Mouse (Mus musculus) limb, embryonic 14.5 days (tissue): ENCODE data around the gene Noxo1. TPM values are rescaled to one million over a fixed set of nuclear protein-coding genes. Genes with fewer than 3 reads are reported as not detected.

Experiments used
- ATAC-seq: fragments of 200-750 bp; cut with Nextera tagmentation; 2 replicates; pipeline ENCODE4 v1.8.0; 2017; ENCODE audit warnings: low read depth, moderate number of reproducible peaks, moderate TSS enrichment; ENCODE audit not compliant: low FRiP score
- DNase-seq: peaks from one replicate; pipeline ENCODE4 v3.0.0-alpha.2; 2015; ENCODE audit warnings: low spot score
- H3K27ac ChIP-seq: fragments of 300-500 bp; sonication (generic); replicated peaks from 2 replicates; pipeline ENCODE4 v1.5.1; 2014; ENCODE audit warnings: low read depth, mild to moderate bottlenecking, low read length, moderate library complexity, mixed read lengths
- H3K27me3 ChIP-seq: fragments of 300-500 bp; sonication (generic); 2 replicates; pipeline ENCODE4 v1.6.1; 2014; ENCODE audit warnings: low read length, mixed read lengths; ENCODE audit not compliant: control insufficient read depth, insufficient read depth
- H3K36me3 ChIP-seq: fragments of 300-500 bp; sonication (generic); 2 replicates; pipeline ENCODE4 v1.6.1; 2014; ENCODE audit warnings: mild to moderate bottlenecking, low read length, moderate library complexity, mixed read lengths; ENCODE audit not compliant: control insufficient read depth, insufficient read depth
- H3K4me1 ChIP-seq: fragments of 300-500 bp; sonication (generic); 2 replicates; pipeline ENCODE4 v1.6.1; 2014; ENCODE audit warnings: antibody characterized with exemption, low read length, mixed read lengths; ENCODE audit not compliant: control insufficient read depth, insufficient read depth
- H3K4me2 ChIP-seq: fragments of 300-500 bp; sonication (generic); replicated peaks from 2 replicates; pipeline ENCODE4 v1.6.1; 2014; ENCODE audit warnings: low read depth, mild to moderate bottlenecking, low read length, moderate library complexity; ENCODE audit not compliant: severe bottlenecking
- H3K4me3 ChIP-seq: fragments of 300-500 bp; sonication (generic); replicated peaks from 2 replicates; pipeline ENCODE4 v1.5.1; 2014; ENCODE audit warnings: low read length
- H3K9ac ChIP-seq: fragments of 300-500 bp; sonication (generic); 2 replicates; pipeline ENCODE4 v1.6.1; 2014; ENCODE audit warnings: mild to moderate bottlenecking, low read depth, low read length, moderate library complexity; ENCODE audit not compliant: severe bottlenecking
- H3K9me3 ChIP-seq: fragments of 300-500 bp; sonication (generic); 2 replicates; pipeline ENCODE4 v1.6.1; 2016; ENCODE audit warnings: low read length; ENCODE audit not compliant: control insufficient read depth
- POLR2A ChIP-seq: fragments of 200-500 bp; IDR thresholded peaks from 2 replicates; pipeline ENCODE4 v1.8.0; 2012; ENCODE audit warnings: inconsistent platforms, mild to moderate bottlenecking, moderate library complexity, borderline replicate concordance; ENCODE audit not compliant: insufficient read depth, insufficient read length; ENCODE audit errors: extremely low read depth
- WGBS: fragments of 180-500 bp; shearing (Covaris S2); extraction: QIAGEN DNeasy Blood & Tissue Kit; methylation state at CpG from one replicate; pipeline ENCODE4 v1.1.7; 2014; 5-methylcytosine and 5-hydroxymethylcytosine counted together
- polyA plus RNA-seq, 2 experiments: library from polyadenylated mRNA; depleted of rRNA in 1 of 2; stranded (reverse) in 1 of 2; unstranded in 1 of 2; fragments of >200 nt; fragmentation: Nextera tagmentation in 1 of 2; extraction: Ambion mirVana in 1 of 2; gene quantifications; 2 replicates each; pipeline versions ENCODE4 v1.2.1 to v1.2.3; 2012 to 2014

Gene Noxo1
- polyA plus RNA-seq, 2 experiments, result 3.8 to 9.2 TPM

GRCm38 (mm10) chr17:24676877-24677276 lies 19.2 kb upstream of the Noxo1 start:
- ATAC-seq, result no peak
- no peaks in the 10 kb centered on the region for H3K27me3 ChIP-seq
- H3K36me3 ChIP-seq, result peaks cover 53% of the 10 kb centered on the region
- no peak for TF ChIP-seq POLR2A
- H3K4me1 ChIP-seq, result peaks cover 5% of the 10 kb centered on the region
- DNase-seq, result no peak
- no peak overlapping the region for H3K4me2 ChIP-seq
- no peak overlapping the region for H3K9ac ChIP-seq
- no peaks in the 10 kb centered on the region for H3K9me3 ChIP-seq
- H3K27ac ChIP-seq, result no peak overlapping the region
- WGBS, result 93% methylated on average over 5 of the region's 5 CpGs
- no peak overlapping the region for H3K4me3 ChIP-seq

- no peaks in the 10 kb centered on the region for H3K27me3 ChIP-seq
- no peak overlapping the region for H3K4me3 ChIP-seq
- H3K36me3 ChIP-seq, result peaks cover 59% of the 10 kb centered on the region
- ATAC-seq, result no peak
- H3K4me2 ChIP-seq, result no peak overlapping the region
- H3K27ac ChIP-seq, result no peak overlapping the region
- no peaks in the 10 kb centered on the region for H3K9me3 ChIP-seq
- no peak for TF ChIP-seq POLR2A
- no peaks in the 10 kb centered on the region for H3K4me1 ChIP-seq
- WGBS, result 88% methylated on average over 24 of the region's 24 CpGs
- no peak for DNase-seq
- no peak overlapping the region for H3K9ac ChIP-seq
Observed at GRCm38 (mm10) chr17:24677500-24678080, 18.4 kb upstream of the Noxo1 start.

- Histone ChIP-seq H3K27me3 (peaks cover 38% of the 10 kb centered on the region), H3K36me3 (peaks cover 8% of the 10 kb centered on the region), H3K9me3 (no peaks in the 10 kb centered on the region), H3K27ac (no peak overlapping the region), H3K4me2 (0 out of 2 replicates have a peak overlapping the region, but pooled peaks have one; percentile 2), H3K4me3 (no peak overlapping the region), H3K4me1 (peaks cover 8% of the 10 kb centered on the region), H3K9ac (no peak overlapping the region)
- no peak for TF ChIP-seq POLR2A
- ATAC-seq (no peak), DNase-seq (no peak)
- WGBS, result 33% methylated on average over 16 of the region's 16 CpGs
Observed at GRCm38 (mm10) chr17:24686514-24686913, 9.5 kb upstream of the Noxo1 start.

- Histone ChIP-seq H3K4me3 (peak overlapping the region; percentile 25), H3K27ac (no peak overlapping the region), H3K9ac (peak overlapping the region; percentile 47), H3K9me3 (no peaks in the 10 kb centered on the region), H3K27me3 (peaks cover 38% of the 10 kb centered on the region), H3K4me2 (peak overlapping the region; percentile 45), H3K4me1 (peaks cover 8% of the 10 kb centered on the region), H3K36me3 (peaks cover 5% of the 10 kb centered on the region)
- no peak for ATAC-seq
- WGBS, result 3% methylated on average over 25 of the region's 25 CpGs
- no peak for TF ChIP-seq POLR2A
- DNase-seq, result no peak
Observed at GRCm38 (mm10) chr17:24687146-24687595, 8.9 kb upstream of the Noxo1 start.

- Histone ChIP-seq H3K27ac (no peak overlapping the region), H3K27me3 (peaks cover 38% of the 10 kb centered on the region), H3K4me3 (peak overlapping the region; percentile 25), H3K9ac (peak overlapping the region; percentile 47), H3K36me3 (peaks cover 6% of the 10 kb centered on the region; the same call in 1 of the 2 replicates), H3K9me3 (no peaks in the 10 kb centered on the region), H3K4me1 (peaks cover 8% of the 10 kb centered on the region), H3K4me2 (peak overlapping the region; percentile 45)
- 18% methylated on average over 23 of the region's 23 CpGs for WGBS
- DNase-seq (no peak), ATAC-seq (no peak)
- no peak for TF ChIP-seq POLR2A
Observed at GRCm38 (mm10) chr17:24687599-24687998, 8.4 kb upstream of the Noxo1 start.
